Mouse (Mus musculus) adrenal gland, postnatal 10 days (tissue): ENCODE measurements at regions not wholly inside any gene's neighbourhood (a gene's known extent, or its start where the extent isn't known, plus 50 kb on each side); places are given as distances from the start of the nearest gene placed in this dataset.

Experiments used
- DNase-seq: peaks from one replicate; pipeline ENCODE4 v3.0.0; 2021; ENCODE audit warnings: mixed read lengths

DNA sequence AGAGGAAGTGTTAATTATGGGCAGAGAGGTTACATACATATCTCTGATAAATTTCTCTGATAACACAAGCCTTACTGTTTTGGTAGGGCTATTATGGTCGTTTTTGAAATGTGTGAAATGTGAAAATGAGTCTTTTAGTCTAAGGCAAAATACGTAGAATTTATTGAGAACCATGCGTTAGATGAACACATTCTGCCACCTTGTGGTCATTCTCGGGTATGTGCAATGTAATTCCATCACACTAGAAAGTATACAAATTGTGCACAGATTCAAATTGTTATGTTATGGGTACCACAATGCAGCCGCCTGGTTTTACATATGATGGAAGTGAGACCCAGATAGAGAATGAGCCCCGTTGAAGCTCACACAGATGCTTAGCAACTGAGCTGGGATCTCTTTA is 138.7 kb downstream of the Cdr1 start:
- DNase-seq = peak; percentile 8

DNA sequence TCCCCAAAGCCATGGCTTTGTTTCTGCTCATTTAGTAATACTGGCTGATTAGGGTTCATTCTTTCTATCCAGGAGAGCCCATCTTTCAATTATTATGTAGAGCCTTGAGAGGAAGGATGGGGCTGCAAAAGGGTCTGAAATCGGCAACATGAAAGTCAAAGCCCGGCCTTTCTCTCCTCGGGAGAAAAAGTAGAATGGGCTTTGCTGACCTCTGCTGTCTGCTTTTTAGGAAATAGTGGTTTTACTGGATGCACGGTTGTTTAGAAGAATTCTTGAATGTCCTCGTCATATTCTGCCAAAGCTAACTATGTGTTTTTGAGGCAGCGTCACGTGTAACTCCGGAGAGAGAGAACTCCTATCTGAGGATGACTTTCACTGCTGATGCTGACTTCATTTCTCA is 142.2 kb downstream of the Cdr1 start:
- no peak for DNase-seq
